In the genomic region with DNA sequence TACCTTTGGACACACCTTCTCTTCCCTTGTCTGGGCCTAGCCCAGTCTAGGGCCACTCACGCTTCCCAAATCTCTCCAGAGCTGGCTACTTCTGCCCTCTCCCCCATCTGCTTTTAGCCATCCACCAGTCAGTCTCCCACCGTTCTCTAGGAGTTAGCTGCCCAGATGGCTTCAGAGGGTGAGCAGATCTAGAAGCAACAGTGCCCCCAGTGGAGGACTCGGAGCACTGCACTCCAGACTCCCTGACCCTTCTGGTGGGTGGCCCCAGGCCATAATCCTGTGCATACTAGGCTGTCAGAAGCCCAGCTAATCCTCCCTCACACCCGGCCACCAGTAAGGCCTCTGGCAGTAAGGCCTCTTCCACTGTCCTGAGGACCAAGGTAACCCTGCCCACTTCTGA, we compare ENCODE assay signal across 9 mouse cellular contexts. TPM values are rescaled to one million over a fixed set of nuclear protein-coding genes. Genes with fewer than 3 reads are reported as not detected.
DNase-seq lines count a peak whose midpoint lies in the region; ATAC-seq and TF ChIP-seq lines count a peak whose summit lies in the region.
"Had no signal": no experiment of that assay in that cellular context is flagged by ENCODE, and none has a peak within 500 bp of the region (broad histone marks: within the 10 kb centered on the region; RNA-seq: fewer than 3 reads in every experiment).

No protein-coding gene starts in this region.

- H3K27ac ChIP-seq in kidney, embryonic 15.5 days, result no peak overlapping the region
- H3K27ac ChIP-seq in embryonic fibroblast, embryonic 13.5 days (ENCODE audit: insufficient read depth, low read length), result no peak overlapping the region
- H3K27ac ChIP-seq in midbrain, embryonic 11.5 days (ENCODE audit: low read depth, low read length), result no peak overlapping the region
- H3K27ac ChIP-seq: macrophage had no signal

- H3K9ac ChIP-seq in kidney, embryonic 15.5 days, result no peak overlapping the region
- H3K9ac ChIP-seq in midbrain, embryonic 11.5 days (ENCODE audit: low read length), result no peak overlapping the region

- no peak for ATAC-seq in kidney, embryonic 15.5 days (replicated peaks; ENCODE audit: low FRiP score)
- ATAC-seq in hematopoietic stem cell, adult 5-6 weeks (replicated peaks in 1 of 2; ENCODE audit: insufficient read depth in 1 of 2, low FRiP score in 2 of 2, low TSS enrichment in 1 of 2, low read depth in 1 of 2, poor library complexity in 2 of 2, severe bottlenecking in 2 of 2), result peak; percentile 79 to 86
- ATAC-seq in midbrain, embryonic 11.5 days (ENCODE audit: low FRiP score), result peak; percentile 76

- no peak overlapping the region for H3K4me3 ChIP-seq in kidney, embryonic 15.5 days (replicated peaks)
- H3K4me3 ChIP-seq in embryonic fibroblast, embryonic 13.5 days (ENCODE audit: insufficient read depth, low read length), result no peak overlapping the region
- H3K4me3 ChIP-seq in midbrain, embryonic 11.5 days (ENCODE audit: low read depth, low read length), result no peak overlapping the region

- H3K9me3 ChIP-seq in kidney, embryonic 15.5 days (replicated peaks), result no peaks in the 10 kb centered on the region
- no peaks in the 10 kb centered on the region for H3K9me3 ChIP-seq in midbrain, embryonic 11.5 days (ENCODE audit: control insufficient read depth, low read length)

- intact Hi-C loops in left cerebral cortex, postnatal 14 days (cut with DNase I), result no loop called here

- peaks cover 12% of the 10 kb centered on the region for H3K4me1 ChIP-seq in kidney, embryonic 15.5 days
- no peaks in the 10 kb centered on the region for H3K4me1 ChIP-seq in embryonic fibroblast, embryonic 13.5 days (ENCODE audit: control insufficient read depth, insufficient read depth, low read length)
- peaks cover 7% of the 10 kb centered on the region for H3K4me1 ChIP-seq in midbrain, embryonic 11.5 days (ENCODE audit: control insufficient read depth, insufficient read depth, low read length)

- peak; percentile 23 for DNase-seq in kidney, adult 11 months
- peak; percentile 91 for DNase-seq in brain, adult 2 months (ENCODE audit: low read depth, low spot score)
- DNase-seq in left cerebral cortex, postnatal 14 days (ENCODE audit: low spot score in 2 of 2), result peak; percentile 56 to 59
- peak; percentile 97 for DNase-seq in midbrain, embryonic 11.5 days (ENCODE audit: low spot score, missing footprints)
- DNase-seq in spleen, adult 12 weeks (ENCODE audit: low spot score), result peak; percentile 47

- WGBS in kidney, embryonic 15.5 days, result 4% methylated on average over 4 of the region's 4 CpGs
- WGBS in midbrain, embryonic 11.5 days, result 6% methylated on average over 4 of the region's 4 CpGs

- H3K27me3 ChIP-seq in kidney, embryonic 15.5 days, result peaks cover 16% of the 10 kb centered on the region
- no peaks in the 10 kb centered on the region; the same call in 1 of the 2 replicates for H3K27me3 ChIP-seq in midbrain, embryonic 11.5 days (ENCODE audit: control insufficient read depth, insufficient read depth, low read length)

- TF ChIP-seq POLR2A in embryonic fibroblast, embryonic 13.5 days (IDR thresholded peaks at IDR 0.05; ENCODE audit: low read depth, low read length), result no peak

- no peaks in the 10 kb centered on the region for H3K36me3 ChIP-seq in kidney, embryonic 15.5 days
- H3K36me3 ChIP-seq in midbrain, embryonic 11.5 days (ENCODE audit: control insufficient read depth, insufficient read depth, low read length), result no peaks in the 10 kb centered on the region

- peak; percentile 68; the same call in 1 of the 2 replicates for TF ChIP-seq CTCF in embryonic fibroblast, embryonic 13.5 days (IDR thresholded peaks at IDR 0.05; ENCODE audit: borderline replicate concordance, insufficient read depth, low read length)

- H3K4me2 ChIP-seq in kidney, embryonic 15.5 days, result no peak overlapping the region
- H3K4me2 ChIP-seq in midbrain, embryonic 11.5 days, result no peak overlapping the region

RNA-seq across cellular contexts. Expression of a gene that starts 43.8 kb away (rescaled TPM):
- 2.6 TPM in 2 replicates for polyA plus RNA-seq in kidney, embryonic 15.5 days (2015; fragmentation: Nextera tagmentation; extraction: Ambion mirVana)
- polyA plus RNA-seq in embryonic fibroblast, embryonic 13.5 days (2011; ENCODE audit: insufficient read length, low read depth, missing spikeins), result 0.12 and 0.23 TPM in 2 replicates
- total RNA-seq in hematopoietic stem cell, adult 5-6 weeks (2017), result 0.19 TPM in 1 of 2 replicates, not detected in the other
- 10 to 100 TPM; 50.2 to 50.5 TPM for total RNA-seq in left cerebral cortex, postnatal 14 days (2021)
- polyA plus RNA-seq in midbrain, embryonic 11.5 days (2014; fragmentation: Nextera tagmentation; extraction: Ambion mirVana), result 0.81 and 0.85 TPM in 2 replicates
- polyA plus RNA-seq: macrophage had no signal

RNA-seq across cellular contexts. Expression of a gene that starts 48.9 kb away (rescaled TPM):
- 45.2 and 46.3 TPM in 2 replicates for polyA plus RNA-seq in kidney, embryonic 15.5 days (2015; fragmentation: Nextera tagmentation; extraction: Ambion mirVana)
- 19.0 and 19.8 TPM in 2 replicates for polyA plus RNA-seq in embryonic fibroblast, embryonic 13.5 days (2011; ENCODE audit: insufficient read length, low read depth, missing spikeins)
- 26.7 and 41.8 TPM in 2 replicates for total RNA-seq in hematopoietic stem cell, adult 5-6 weeks (2017)
- total RNA-seq in left cerebral cortex, postnatal 14 days (2021), result 10 to 100 TPM; 31.8 to 33.4 TPM
- 37.0 and 40.4 TPM in 2 replicates for polyA plus RNA-seq in midbrain, embryonic 11.5 days (2014; fragmentation: Nextera tagmentation; extraction: Ambion mirVana)

RNA-seq across cellular contexts. Expression of a gene that starts 52.1 kb away (rescaled TPM):
- 19.6 and 20.7 TPM in 2 replicates for polyA plus RNA-seq in kidney, embryonic 15.5 days (2015; fragmentation: Nextera tagmentation; extraction: Ambion mirVana)
- polyA plus RNA-seq in embryonic fibroblast, embryonic 13.5 days (2011; ENCODE audit: insufficient read length, low read depth, missing spikeins), result not detected in 2 replicates
- total RNA-seq in hematopoietic stem cell, adult 5-6 weeks (2017), result 1.4 TPM in 1 of 2 replicates, not detected in the other
- 10 to 100 TPM; 32.6 to 48.7 TPM for total RNA-seq in left cerebral cortex, postnatal 14 days (2021)
- 456 and 535 TPM in 2 replicates for polyA plus RNA-seq in midbrain, embryonic 11.5 days (2014; fragmentation: Nextera tagmentation; extraction: Ambion mirVana)
- polyA plus RNA-seq: macrophage had no signal

RNA-seq across cellular contexts. Expression of a gene that starts 54.0 kb away (rescaled TPM):
- polyA plus RNA-seq in kidney, embryonic 15.5 days (2015; fragmentation: Nextera tagmentation; extraction: Ambion mirVana), result 23.2 and 24.0 TPM in 2 replicates
- 5.1 and 6.3 TPM in 2 replicates for polyA plus RNA-seq in embryonic fibroblast, embryonic 13.5 days (2011; ENCODE audit: insufficient read length, low read depth, missing spikeins)
- total RNA-seq in hematopoietic stem cell, adult 5-6 weeks (2017), result 12.9 and 14.6 TPM in 2 replicates
- 10 to 100 TPM; 21.2 to 23.1 TPM for total RNA-seq in left cerebral cortex, postnatal 14 days (2021)
- 8.2 and 9.7 TPM in 2 replicates for polyA plus RNA-seq in midbrain, embryonic 11.5 days (2014; fragmentation: Nextera tagmentation; extraction: Ambion mirVana)

Comparison
In these comparisons a context has a peak if more than half of its experiments do, and no peak if none do; other contexts are left out.
1. DNase-seq: peak in every context shown above with its lines; median percentile 97 in midbrain, embryonic 11.5 days; 91 in brain, adult 2 months; 58 in left cerebral cortex, postnatal 14 days; 47 in spleen, adult 12 weeks; 23 in kidney, adult 11 months.
2. RNA of a gene that starts 52.1 kb away (polyA plus RNA-seq): 456 to 535 TPM in midbrain, embryonic 11.5 days; 19.6 to 20.7 TPM in kidney, embryonic 15.5 days and not detected in embryonic fibroblast, embryonic 13.5 days; every median in the first group is over 10 times any median in the second.